Mouse (Mus musculus) urinary bladder, postnatal 4 days (tissue): ENCODE measurements around the gene Pprc1.

Source experiments
- DNase-seq, 2 experiments: peaks; one replicate each; pipeline ENCODE4 v3.0.0; 2021 to 2022; ENCODE audit warnings: low spot score in 2 of 2

The Pprc1 gene

DNA sequence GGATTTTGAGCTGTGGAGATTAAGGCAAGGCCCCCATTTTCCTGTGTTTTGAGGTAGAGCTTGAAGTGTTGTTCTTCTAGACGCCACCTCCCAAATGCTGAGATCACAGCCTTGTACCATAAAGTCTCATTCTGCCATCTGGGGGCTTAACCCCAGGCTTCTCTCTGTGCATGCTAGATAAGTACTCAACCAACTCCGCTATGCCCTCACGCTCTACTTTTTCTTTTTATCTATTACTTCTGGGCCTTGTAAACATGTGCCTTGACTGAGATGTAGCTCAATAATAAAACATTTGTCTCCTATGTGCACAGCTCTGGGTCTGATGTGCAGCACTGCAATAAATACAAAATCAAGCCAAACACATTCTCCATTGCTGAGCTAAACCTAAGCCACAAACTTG lies 74.8 kb downstream of the Pprc1 start:
- no peak for DNase-seq

DNA sequence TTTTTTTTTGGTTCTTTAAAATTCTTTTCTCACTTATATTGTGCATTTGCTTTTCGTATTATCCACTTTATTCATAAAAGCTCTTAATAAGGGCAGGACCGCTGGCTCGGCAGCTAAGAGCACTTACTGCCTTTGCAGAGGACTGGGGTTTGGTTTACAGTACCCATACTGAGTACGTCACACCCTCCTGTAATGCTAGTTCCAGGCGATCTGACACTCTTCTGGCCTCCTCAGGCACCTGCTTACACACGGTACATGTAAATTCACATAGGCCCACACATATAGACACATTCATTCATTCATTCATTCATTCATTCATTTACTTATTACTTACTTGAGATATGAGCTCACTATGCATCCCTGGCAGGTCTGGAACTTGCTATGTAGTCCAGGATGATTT lies 76.2 kb downstream of the Pprc1 start:
- DNase-seq = no peak
